Mouse (Mus musculus) CD4-positive naive resting alpha-beta T cell, adult 76 days (primary cell): ENCODE measurements around the gene Foxn1. TPM values are rescaled to one million over a fixed set of nuclear protein-coding genes. Genes with fewer than 3 reads are reported as not detected.

Experiments
- total RNA-seq: library from RNA; stranded (reverse); gene quantifications from one replicate; pipeline ENCODE4 v1.2.4, GENCODE M21; 2023

Foxn1 gene
- not detected for total RNA-seq

GRCm38 (mm10) chr11:78386508-78387043, at the start of gene Foxn1:
Gene Foxn1, minus strand, starts transcription at chr11:78386558.

GRCm38 (mm10) chr11:78422055-78422819, 35.9 kb upstream of the Foxn1 start, which contains the start of gene Slc13a2:
Gene Slc13a2, minus strand, starts transcription at chr11:78422217.

GRCm38 (mm10) chr11:78343381-78344327, 42.7 kb downstream of the Foxn1 start, which contains the start of gene Unc119:
Gene Unc119, plus strand, starts transcription at chr11:78343482.

DNA sequence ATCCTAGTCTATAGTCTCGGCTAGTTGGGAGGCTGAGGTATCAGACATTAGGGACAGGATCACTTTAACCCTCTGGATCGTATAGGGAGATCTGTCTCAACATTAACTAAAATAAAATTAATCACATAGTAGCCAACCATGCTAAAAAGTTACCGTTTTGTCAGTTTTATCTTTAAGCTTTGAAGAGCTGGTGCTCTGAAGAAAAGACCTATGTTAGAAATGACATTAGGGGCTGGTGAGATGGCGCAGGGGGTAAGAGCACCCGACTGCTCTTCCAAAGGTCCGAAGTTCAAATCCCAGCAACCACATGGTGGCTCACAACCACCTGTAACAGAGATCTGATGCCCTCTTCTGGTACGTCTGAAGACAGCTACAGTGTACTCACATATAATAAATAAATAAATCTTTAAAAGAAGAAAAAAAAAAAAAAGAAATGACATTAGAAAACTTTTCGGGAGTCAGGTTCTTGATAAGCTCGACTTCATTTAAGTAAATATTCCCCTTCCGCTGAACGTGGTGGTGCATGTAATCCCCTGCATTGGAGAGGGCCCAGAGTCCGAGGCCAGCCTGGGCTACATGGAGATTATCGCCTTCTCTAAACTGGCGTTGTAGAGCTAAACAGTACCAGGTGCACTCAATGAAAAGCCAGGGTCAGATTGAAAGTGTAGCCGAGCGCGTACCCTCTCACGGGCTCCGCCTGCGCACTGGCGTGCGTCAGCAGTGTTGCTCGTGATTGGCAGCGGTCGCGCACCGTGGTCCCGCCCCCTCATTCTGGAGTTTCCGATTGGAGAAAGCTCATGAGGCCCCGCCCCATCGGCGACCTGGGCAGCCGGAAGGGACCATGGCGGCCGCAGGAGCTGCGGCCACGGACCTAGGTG, 58.5 kb downstream of the Foxn1 start, which contains the start of gene Pigs:
Gene Pigs, plus strand, starts transcription at position 782 of the 878 bp plus-strand sequence.

DNA sequence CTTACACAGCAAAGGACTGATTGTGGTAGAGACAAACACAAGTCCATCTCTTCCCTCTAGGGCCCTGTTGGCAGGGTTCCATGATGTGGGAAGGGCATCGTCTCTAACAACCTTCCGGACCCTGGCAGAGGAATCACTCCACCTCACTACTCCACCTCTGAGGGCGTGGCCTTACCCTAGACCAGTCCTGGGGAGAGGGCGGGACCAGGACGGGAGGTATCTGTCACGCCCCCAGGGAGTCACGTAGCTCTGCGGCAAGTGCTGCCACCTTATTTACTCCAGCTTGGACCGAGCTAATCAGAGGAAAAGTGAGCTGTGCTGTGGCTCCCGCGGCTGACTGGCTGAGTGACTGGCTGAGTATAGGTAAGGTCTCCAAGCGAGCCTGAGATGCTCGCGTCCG, 63.5 kb downstream of the Foxn1 start, which contains the start of gene Aldoc:
Gene Aldoc, plus strand, starts transcription at position 109 of the 400 bp plus-strand sequence.

Other genes with a start within 250 kb of the Foxn1 start
- 41.8 TPM for gene Traf4, start 221.0 kb downstream of the Foxn1 start, total RNA-seq
- gene Nek8, start 209.9 kb downstream of the Foxn1 start, total RNA-seq: 8.4 TPM
- 6.9 TPM for gene Tlcd1, start 209.8 kb downstream of the Foxn1 start, total RNA-seq
- gene Rpl23a, start 203.0 kb downstream of the Foxn1 start, total RNA-seq: 3,334 TPM
- 3.3 TPM for gene Rab34, start 198.1 kb downstream of the Foxn1 start, total RNA-seq
- not detected for gene Proca1, start 193.2 kb downstream of the Foxn1 start, total RNA-seq
- 40.3 TPM for gene Sdf2, start 140.8 kb downstream of the Foxn1 start, total RNA-seq
- 91.0 TPM for gene Supt6, start 140.6 kb downstream of the Foxn1 start, total RNA-seq
- 98.7 TPM for gene 2610507B11Rik, start 124.8 kb downstream of the Foxn1 start, total RNA-seq
- 0.35 TPM for gene BC030499, start 95.7 kb downstream of the Foxn1 start, total RNA-seq
- gene Spag5, start 85.0 kb downstream of the Foxn1 start, total RNA-seq: 3.8 TPM
- gene Aldoc, start 63.6 kb downstream of the Foxn1 start, total RNA-seq: 12.0 TPM
- gene Pigs, start 58.1 kb downstream of the Foxn1 start, total RNA-seq: 38.7 TPM
- gene Unc119, start 43.1 kb downstream of the Foxn1 start, total RNA-seq: 13.8 TPM
- gene Slc13a2, start 35.7 kb upstream of the Foxn1 start, total RNA-seq: not detected
- gene Slc46a1, start 79.1 kb upstream of the Foxn1 start, total RNA-seq: 1.6 TPM
- gene Sarm1, start 111.2 kb upstream of the Foxn1 start, total RNA-seq: 1.6 TPM
- gene Vtn, start 112.5 kb upstream of the Foxn1 start, total RNA-seq: not detected
- not detected for gene Sebox, start 116.9 kb upstream of the Foxn1 start, total RNA-seq
- 16.6 TPM for gene Tmem199, start 125.6 kb upstream of the Foxn1 start, total RNA-seq
- 31.5 TPM for gene Poldip2, start 125.6 kb upstream of the Foxn1 start, total RNA-seq
- gene Tnfaip1, start 149.8 kb upstream of the Foxn1 start, total RNA-seq: 14.0 TPM
- 34.2 TPM for gene Ift20, start 149.8 kb upstream of the Foxn1 start, total RNA-seq
- gene Tmem97, start 164.2 kb upstream of the Foxn1 start, total RNA-seq: 7.1 TPM